Mouse (Mus musculus) inflammation-experienced regulatory T-cells, adult 6 months (primary cell): ENCODE measurements around the gene As3mt. TPM values are rescaled to one million over a fixed set of nuclear protein-coding genes. Genes with fewer than 3 reads are reported as not detected.

Source experiments
- ATAC-seq: one replicate; pipeline ENCODE4 v1.8.0; 2017
- polyA plus RNA-seq, 3 experiments: library from polyadenylated mRNA; unstranded; fragments of 100-300 nt; shearing (Covaris generic); gene quantifications; one replicate each; pipeline ENCODE4 v1.2.1; 2017

As3mt gene
- polyA plus RNA-seq, 3 experiments from 2014 or later: 2.8 to 12.8 (median 12.7) TPM

DNA sequence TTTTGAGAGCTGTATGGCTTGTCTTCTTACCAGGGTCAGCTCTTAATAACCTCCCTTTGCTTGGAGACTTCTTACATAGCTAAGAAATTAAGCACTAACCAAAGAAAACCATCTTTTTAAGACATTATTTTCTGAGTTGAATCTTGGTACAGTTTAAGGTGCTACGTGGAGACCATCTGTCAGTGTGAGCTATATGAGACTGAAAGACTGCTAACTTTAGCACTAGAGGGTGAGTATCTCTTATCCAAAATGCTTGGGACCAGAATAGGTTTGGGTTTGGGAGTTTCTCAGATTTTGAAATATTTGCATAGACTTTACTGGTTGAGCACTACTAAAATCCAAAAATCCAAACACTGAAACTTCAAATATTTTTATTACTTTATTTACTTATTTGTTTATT, 82.5 kb downstream of the As3mt start:
- ATAC-seq: no peak

Other genes starting within 250 kb of the As3mt start
- gene Trim8, start 205.8 kb upstream of the As3mt start, polyA plus RNA-seq: 10 to 100 TPM; 24.1 to 26.3 (median 25.9) TPM
- 10 to 100 TPM; 25.9 to 27.1 (median 26.8) TPM for gene Arl3, start 134.3 kb upstream of the As3mt start, polyA plus RNA-seq
- 1 to 10 TPM; 3.8 to 9.2 (median 8.7) TPM for gene Sfxn2, start 134.1 kb upstream of the As3mt start, polyA plus RNA-seq
- gene Wbp1l, start 108.4 kb upstream of the As3mt start, polyA plus RNA-seq: 10 to 100 TPM; 16.4 to 19.4 (median 16.5) TPM
- gene Cyp17a1, start 34.3 kb upstream of the As3mt start, polyA plus RNA-seq: under 1 TPM in 1 of 3 experiments, not detected in 2; 0.52 TPM
- gene Borcs7, start 17.6 kb upstream of the As3mt start, polyA plus RNA-seq: 10 to 100 TPM in 1 of 3 experiments, 1 to 10 TPM in 2; 6.0 to 10.8 (median 8.0) TPM
- gene Cnnm2, start 54.1 kb downstream of the As3mt start, polyA plus RNA-seq: 1 to 10 TPM in 1 of 3 experiments, under 1 TPM in 2; 0.36 to 1.2 (median 0.44) TPM